Mouse (Mus musculus) liver, postnatal 0 days (tissue): ENCODE results near the gene Scaf4.

Experiments
- CTCF ChIP-seq: sonication (generic); IDR thresholded peaks from 2 replicates; pipeline ENCODE4 v1.5.1; 2016; ENCODE audit warnings: antibody characterized with exemption, low read depth
- EP300 ChIP-seq: IDR thresholded peaks from 2 replicates; pipeline ENCODE4 v1.6.1; 2016; ENCODE audit warnings: antibody characterized with exemption, low read depth, mild to moderate bottlenecking

DNA sequence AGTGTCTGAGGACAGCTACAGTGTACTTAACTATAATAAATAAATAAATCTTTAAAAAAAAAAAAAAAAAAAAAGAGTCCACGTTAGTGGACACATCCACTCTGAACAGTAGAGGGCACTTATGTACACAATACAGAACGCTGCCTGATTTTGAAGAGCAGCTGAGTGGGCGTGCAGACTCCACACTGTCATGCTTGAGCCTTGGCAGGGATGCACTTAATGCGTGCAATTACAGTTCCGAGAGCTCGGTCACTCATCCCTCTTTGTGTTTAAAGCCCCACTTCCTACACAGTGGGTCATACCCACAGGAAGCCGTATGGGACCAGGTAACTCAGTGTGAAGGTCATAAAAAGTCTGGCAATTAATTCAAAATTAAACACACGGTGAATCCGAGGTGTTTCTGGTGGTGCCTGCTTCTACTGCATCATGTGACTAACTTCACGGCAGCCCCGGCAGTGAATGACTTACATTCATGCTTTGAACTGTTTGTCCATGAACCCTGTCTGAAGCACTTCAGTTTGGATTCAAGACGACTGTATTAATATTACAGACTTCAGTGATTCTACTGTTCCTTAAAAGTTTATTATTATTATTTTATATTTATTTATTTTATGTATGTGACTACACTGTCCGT lies 28.3 kb upstream of the Scaf4 start:
- TF ChIP-seq CTCF (peak; percentile 36), EP300 (no peak)
